Mouse (Mus musculus) adrenal gland, postnatal 10 days (tissue): ENCODE results near the gene Hsd11b2. TPM values are rescaled to one million over a fixed set of nuclear protein-coding genes. Genes with fewer than 3 reads are reported as not detected.
A peak's percentile ranks its signal among the peaks of the same experiment; 100 is the strongest.
"Not testable (repeated sequence)": the region's sequence is repeated elsewhere in the genome, so short reads cannot be mapped to it uniquely, and the experiment has no call there.

Experiments
- DNase-seq: peaks from one replicate; pipeline ENCODE4 v3.0.0; 2021; ENCODE audit warnings: mixed read lengths
- total RNA-seq, 2 experiments: library from RNA; stranded (reverse); gene quantifications; 2 replicates each; pipeline ENCODE4 v1.2.3; 2021

Hsd11b2 gene
- total RNA-seq, 2 experiments from 2014 or later: 1.9 to 2.5 TPM

GRCm38 (mm10) chr8:105563871-105564270 is 45.3 kb downstream of the Hsd11b2 start:
- no peak for DNase-seq

GRCm38 (mm10) chr8:105564573-105565229 is 46.1 kb downstream of the Hsd11b2 start:
- not testable (repeated sequence) for DNase-seq

- no peak for DNase-seq
Measured at GRCm38 (mm10) chr8:105565401-105565881, 46.9 kb downstream of the Hsd11b2 start.

DNA sequence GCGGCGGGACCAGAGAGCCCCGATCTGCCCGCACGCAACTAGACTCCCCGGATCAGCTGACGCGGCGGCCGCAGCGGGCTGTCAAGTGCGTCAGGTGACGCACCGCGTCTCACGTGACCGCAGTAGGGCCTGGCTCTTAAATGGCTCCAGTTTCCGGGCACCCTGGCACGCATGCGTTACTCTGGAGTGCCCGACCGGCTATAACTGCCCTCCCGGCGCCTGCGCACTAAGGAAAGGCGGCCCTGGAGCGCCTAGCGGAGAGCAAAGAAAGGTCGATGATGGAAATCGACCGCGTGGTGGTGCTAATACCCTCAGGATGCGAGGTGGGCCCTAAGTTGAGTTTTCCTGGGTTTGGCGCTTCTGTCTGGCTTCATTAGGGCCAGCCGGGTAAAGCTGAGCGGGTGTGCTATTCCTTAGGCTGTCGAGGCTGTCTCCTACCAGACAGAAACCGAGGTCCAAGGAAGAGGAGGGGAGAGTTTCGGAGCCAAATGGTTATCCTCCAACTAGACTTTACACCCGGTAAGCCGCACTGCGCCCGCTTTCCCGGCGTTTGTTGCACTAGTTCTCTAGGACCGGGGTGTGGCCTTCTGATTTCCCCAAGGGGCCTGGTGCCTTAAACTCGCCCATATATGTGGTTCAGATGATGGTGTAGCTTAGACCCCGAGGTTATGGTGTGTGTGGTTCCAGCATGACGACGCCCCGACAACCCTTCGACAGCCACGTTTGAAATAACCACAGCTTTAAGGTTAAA is 47.6 kb downstream of the Hsd11b2 start, which contains the start of gene Atp6v0d1:
Atp6v0d1 (minus strand) TSS at position 96 of the 751 bp plus-strand sequence.
- peak; percentile 99 for DNase-seq

- DNase-seq: peak; percentile 24
Measured at GRCm38 (mm10) chr8:105566703-105567595, 48.4 kb downstream of the Hsd11b2 start.

DNA sequence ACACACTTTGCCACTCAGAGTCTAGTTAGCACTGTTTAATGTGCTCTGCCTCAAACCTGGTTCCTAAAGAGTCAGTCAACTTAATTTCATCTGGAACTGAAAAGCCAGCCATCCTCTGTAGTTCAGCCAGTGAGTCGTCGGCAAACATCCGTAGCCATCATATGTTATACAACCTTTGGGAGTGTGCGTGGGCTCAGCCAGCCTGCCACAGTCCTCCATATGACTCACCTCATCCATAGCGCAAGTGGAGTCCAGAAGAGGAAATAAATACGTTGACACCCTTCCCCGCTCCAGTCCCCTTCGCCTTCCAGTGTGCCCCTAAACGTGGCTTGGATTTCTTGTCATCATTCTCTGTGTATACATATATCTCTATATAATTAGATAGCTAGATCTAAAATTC is 53.3 kb downstream of the Hsd11b2 start:
- DNase-seq: no peak

- peak; percentile 68 for DNase-seq
Measured at GRCm38 (mm10) chr8:105573427-105573826, 54.9 kb downstream of the Hsd11b2 start.

Other genes starting within 250 kb of the Hsd11b2 start
- gene Hsf4, start 249.0 kb upstream of the Hsd11b2 start, total RNA-seq: 1 to 10 TPM in 1 of 2 experiments, under 1 TPM in 1; 0.84 to 1.4 TPM
- gene Nol3, start 242.6 kb upstream of the Hsd11b2 start, total RNA-seq: 10 to 100 TPM in 1 of 2 experiments, 1 to 10 TPM in 1; 9.4 to 13.1 TPM
- 1 to 10 TPM; 4.8 to 6.9 TPM for gene 4931428F04Rik, start 228.9 kb upstream of the Hsd11b2 start, total RNA-seq
- gene Exoc3l, start 222.7 kb upstream of the Hsd11b2 start, total RNA-seq: 10 to 100 TPM; 14.2 to 22.8 TPM
- 10 to 100 TPM; 36.3 to 41.6 TPM for gene E2f4, start 221.1 kb upstream of the Hsd11b2 start, total RNA-seq
- gene Elmo3, start 213.2 kb upstream of the Hsd11b2 start, total RNA-seq: 1 to 10 TPM; 6.1 to 6.2 TPM
- 1 to 10 TPM; 5.9 to 7.9 TPM for gene Lrrc29, start 192.5 kb upstream of the Hsd11b2 start, total RNA-seq
- 10 to 100 TPM; 43.7 to 45.4 TPM for gene Tmem208, start 192.4 kb upstream of the Hsd11b2 start, total RNA-seq
- 10 to 100 TPM; 11.9 to 16.5 TPM for gene Fhod1, start 170.8 kb upstream of the Hsd11b2 start, total RNA-seq
- 1 to 10 TPM; 1.5 to 2.6 TPM for gene Slc9a5, start 169.9 kb upstream of the Hsd11b2 start, total RNA-seq
- under 1 TPM; 0.36 to 0.51 TPM for gene Plekhg4, start 145.5 kb upstream of the Hsd11b2 start, total RNA-seq
- under 1 TPM; 0.15 to 0.33 TPM for gene Kctd19, start 105.3 kb upstream of the Hsd11b2 start, total RNA-seq
- 1 to 10 TPM; 3.3 to 3.8 TPM for gene Lrrc36, start 105.2 kb upstream of the Hsd11b2 start, total RNA-seq
- 100 to 1,000 TPM in 1 of 2 experiments, 10 to 100 TPM in 1; 67.9 to 106 TPM for gene Tppp3, start 47.2 kb upstream of the Hsd11b2 start, total RNA-seq
- 10 to 100 TPM; 15.1 to 18.4 TPM for gene Zdhhc1, start 21.9 kb upstream of the Hsd11b2 start, total RNA-seq
- 10 to 100 TPM; 92.8 to 94.0 TPM for gene Atp6v0d1, start 47.3 kb downstream of the Hsd11b2 start, total RNA-seq
- 10 to 100 TPM; 30.4 to 34.5 TPM for gene Ripor1, start 86.5 kb downstream of the Hsd11b2 start, total RNA-seq
- 10 to 100 TPM; 53.0 to 62.3 TPM for gene Ctcf, start 117.8 kb downstream of the Hsd11b2 start, total RNA-seq
- 1 to 10 TPM in 1 of 2 experiments, under 1 TPM in 1; 0.97 to 1.3 TPM for gene Agrp, start 118.6 kb downstream of the Hsd11b2 start, total RNA-seq
- 1 to 10 TPM; 3.6 to 4.5 TPM for gene Carmil2, start 167.5 kb downstream of the Hsd11b2 start, total RNA-seq
- gene Acd, start 182.3 kb downstream of the Hsd11b2 start, total RNA-seq: 10 to 100 TPM; 27.9 to 28.2 TPM
- gene Pard6a, start 182.4 kb downstream of the Hsd11b2 start, total RNA-seq: 10 to 100 TPM in 1 of 2 experiments, 1 to 10 TPM in 1; 9.1 to 12.6 TPM
- not detected for gene 4933405L10Rik, start 188.9 kb downstream of the Hsd11b2 start, total RNA-seq
- gene Enkd1, start 189.5 kb downstream of the Hsd11b2 start, total RNA-seq: 1 to 10 TPM; 3.9 to 7.5 TPM
- 10 to 100 TPM in 1 of 2 experiments, 1 to 10 TPM in 1; 7.5 to 12.8 TPM for gene Gfod2, start 239.9 kb downstream of the Hsd11b2 start, total RNA-seq